Mouse (Mus musculus): Measurements from ENCODE around the gene Pttg1ip. TPM values are rescaled to one million over a fixed set of nuclear protein-coding genes. Genes with fewer than 3 reads are reported as not detected.
A peak's percentile ranks its signal among the peaks of the same experiment; 100 is the strongest.

The Pttg1ip gene
- polyA plus RNA-seq, 1 experiment from 2014 or later: 79.6 TPM

GRCm38 (mm10) chr10:77643160-77643559, 61.6 kb downstream of the Pttg1ip start:
- H3K4me1 ChIP-seq (replicated peaks): no peaks in the 10 kb centered on the region
- no peak for ATAC-seq (ENCODE audit: insufficient read depth)

GRCm38 (mm10) chr10:77645571-77645970, 64.1 kb downstream of the Pttg1ip start:
- Histone ChIP-seq H3K36me3 (replicated peaks) (peaks cover 58% of the 10 kb centered on the region), H3K9ac (no peak overlapping the region), H3K9me3 (replicated peaks) (no peaks in the 10 kb centered on the region), H3K4me2 (no peak overlapping the region), H3K4me1 (replicated peaks) (no peaks in the 10 kb centered on the region), H3K4me3 (replicated peaks) (no peak overlapping the region), H3K27me3 (no peaks in the 10 kb centered on the region), H3K27ac (replicated peaks) (no peak overlapping the region)
- ATAC-seq (ENCODE audit: insufficient read depth): no peak
- 80% methylated on average over 5 of the region's 5 CpGs for WGBS (ENCODE audit: insufficient replicate concordance)

More at GRCm38 (mm10) chr10:77643160-77643559, 61.6 kb downstream of the Pttg1ip start:
- Histone ChIP-seq H3K27me3 (no peaks in the 10 kb centered on the region), H3K4me2 (no peak overlapping the region), H3K9me3 (replicated peaks) (no peaks in the 10 kb centered on the region), H3K27ac (replicated peaks) (no peak overlapping the region), H3K4me3 (replicated peaks) (no peak overlapping the region), H3K36me3 (replicated peaks) (peaks cover 77% of the 10 kb centered on the region), H3K9ac (no peak overlapping the region)
- WGBS (ENCODE audit: insufficient replicate concordance): 58% methylated on average over 7 of the region's 7 CpGs

- no peaks in the 10 kb centered on the region for H3K9me3 ChIP-seq (replicated peaks)
- H3K27me3 ChIP-seq: no peaks in the 10 kb centered on the region
- no peak overlapping the region for H3K4me3 ChIP-seq (replicated peaks)
- no peak overlapping the region for H3K4me2 ChIP-seq
- H3K4me1 ChIP-seq (replicated peaks): no peaks in the 10 kb centered on the region
- peaks cover 40% of the 10 kb centered on the region for H3K36me3 ChIP-seq (replicated peaks)
- H3K9ac ChIP-seq: no peak overlapping the region
- 33% methylated on average over 1 of the region's 1 CpGs for WGBS (ENCODE audit: insufficient replicate concordance)
- no peak overlapping the region for H3K27ac ChIP-seq (replicated peaks)
- no peak for ATAC-seq (ENCODE audit: insufficient read depth)
These were observed 65.9 kb downstream of the Pttg1ip start for GRCm38 (mm10) chr10:77647461-77647860.

GRCm38 (mm10) chr10:77647901-77648300, 66.4 kb downstream of the Pttg1ip start:
- Histone ChIP-seq H3K4me3 (replicated peaks) (no peak overlapping the region), H3K9ac (no peak overlapping the region), H3K4me1 (replicated peaks) (no peaks in the 10 kb centered on the region), H3K27ac (replicated peaks) (no peak overlapping the region), H3K9me3 (replicated peaks) (no peaks in the 10 kb centered on the region), H3K27me3 (no peaks in the 10 kb centered on the region), H3K36me3 (replicated peaks) (peaks cover 36% of the 10 kb centered on the region), H3K4me2 (no peak overlapping the region)
- WGBS (ENCODE audit: insufficient replicate concordance): 67% methylated on average over 8 of the region's 8 CpGs
- no peak for ATAC-seq (ENCODE audit: insufficient read depth)

MicroRNAs encoded within 50 kb of the gene (microRNA counts, 519-probe panel; counts per million panel counts)
- microRNA mmu-miR-1930: not detected

Small RNAs within 50 kb of the gene (microRNA-seq; reads per million reads assigned to microRNA genes)
- gene Mir1930: 12.9 reads per million, percentile 30 among the genes with 10 or more reads in this experiment

Other genes with a start within 250 kb of the Pttg1ip start
- 1.2 and 1.6 TPM in 2 replicates for gene Adarb1, start 163.4 kb upstream of the Pttg1ip start, polyA plus RNA-seq (2015; fragmentation: Nextera tagmentation; extraction: Ambion mirVana)
- gene Fam207a, start 65.9 kb upstream of the Pttg1ip start, polyA plus RNA-seq (2015; fragmentation: Nextera tagmentation; extraction: Ambion mirVana): 14.9 and 16.0 TPM in 2 replicates
- 17.1 and 18.5 TPM in 2 replicates for gene Itgb2, start 51.5 kb upstream of the Pttg1ip start, polyA plus RNA-seq (2015; fragmentation: Nextera tagmentation; extraction: Ambion mirVana)
- 91.2 and 93.4 TPM in 2 replicates for gene Sumo3, start 24.4 kb downstream of the Pttg1ip start, polyA plus RNA-seq (2015; fragmentation: Nextera tagmentation; extraction: Ambion mirVana)
- gene Gm49325, start 24.5 kb downstream of the Pttg1ip start, polyA plus RNA-seq (2015; fragmentation: Nextera tagmentation; extraction: Ambion mirVana): 0.82 TPM in 1 of 2 replicates, not detected in the other
- 47.0 and 58.0 TPM in 2 replicates for gene Ube2g2, start 40.6 kb downstream of the Pttg1ip start, polyA plus RNA-seq (2015; fragmentation: Nextera tagmentation; extraction: Ambion mirVana)
- 0.06 TPM in 1 of 2 replicates, not detected in the other for gene Tspear, start 104.8 kb downstream of the Pttg1ip start, polyA plus RNA-seq (2015; fragmentation: Nextera tagmentation; extraction: Ambion mirVana)
- gene Gm19402, start 109.0 kb downstream of the Pttg1ip start, polyA plus RNA-seq (2015; fragmentation: Nextera tagmentation; extraction: Ambion mirVana): not detected in 2 replicates
- gene Gm9508, start 115.5 kb downstream of the Pttg1ip start, polyA plus RNA-seq (2015; fragmentation: Nextera tagmentation; extraction: Ambion mirVana): not detected in 2 replicates
- not detected in 2 replicates for gene Gm10272, start 124.9 kb downstream of the Pttg1ip start, polyA plus RNA-seq (2015; fragmentation: Nextera tagmentation; extraction: Ambion mirVana)
- gene Gm10024, start 129.7 kb downstream of the Pttg1ip start, polyA plus RNA-seq (2015; fragmentation: Nextera tagmentation; extraction: Ambion mirVana): not detected in 2 replicates
- not detected in 2 replicates for gene Gm10142, start 134.1 kb downstream of the Pttg1ip start, polyA plus RNA-seq (2015; fragmentation: Nextera tagmentation; extraction: Ambion mirVana)
- not detected in 2 replicates for gene Krtap12-1, start 138.9 kb downstream of the Pttg1ip start, polyA plus RNA-seq (2015; fragmentation: Nextera tagmentation; extraction: Ambion mirVana)
- not detected in 2 replicates for gene Gm10100, start 144.8 kb downstream of the Pttg1ip start, polyA plus RNA-seq (2015; fragmentation: Nextera tagmentation; extraction: Ambion mirVana)
- gene Gm18596, start 160.9 kb downstream of the Pttg1ip start, polyA plus RNA-seq (2015; fragmentation: Nextera tagmentation; extraction: Ambion mirVana): not detected in 2 replicates
- not detected in 2 replicates for gene Gm9736, start 169.6 kb downstream of the Pttg1ip start, polyA plus RNA-seq (2015; fragmentation: Nextera tagmentation; extraction: Ambion mirVana)
- gene Gm3233, start 178.0 kb downstream of the Pttg1ip start, polyA plus RNA-seq (2015; fragmentation: Nextera tagmentation; extraction: Ambion mirVana): not detected in 2 replicates
- gene Gm3238, start 189.6 kb downstream of the Pttg1ip start, polyA plus RNA-seq (2015; fragmentation: Nextera tagmentation; extraction: Ambion mirVana): not detected in 2 replicates
- not detected in 2 replicates for gene Gm7138, start 195.2 kb downstream of the Pttg1ip start, polyA plus RNA-seq (2015; fragmentation: Nextera tagmentation; extraction: Ambion mirVana)
- gene Gm3250, start 200.8 kb downstream of the Pttg1ip start, polyA plus RNA-seq (2015; fragmentation: Nextera tagmentation; extraction: Ambion mirVana): not detected in 2 replicates
- not detected in 2 replicates for gene Gm7137, start 206.5 kb downstream of the Pttg1ip start, polyA plus RNA-seq (2015; fragmentation: Nextera tagmentation; extraction: Ambion mirVana)
- gene Gm9639, start 213.4 kb downstream of the Pttg1ip start, polyA plus RNA-seq (2015; fragmentation: Nextera tagmentation; extraction: Ambion mirVana): not detected in 2 replicates
- gene Gm19668, start 217.4 kb downstream of the Pttg1ip start, polyA plus RNA-seq (2015; fragmentation: Nextera tagmentation; extraction: Ambion mirVana): not detected in 2 replicates
- not detected in 2 replicates for gene Gm9507, start 230.1 kb downstream of the Pttg1ip start, polyA plus RNA-seq (2015; fragmentation: Nextera tagmentation; extraction: Ambion mirVana)
- gene Gm2696, start 233.0 kb downstream of the Pttg1ip start, polyA plus RNA-seq (2015; fragmentation: Nextera tagmentation; extraction: Ambion mirVana): not detected in 2 replicates
- gene Krtap10-4, start 245.4 kb downstream of the Pttg1ip start, polyA plus RNA-seq (2015; fragmentation: Nextera tagmentation; extraction: Ambion mirVana): not detected in 2 replicates